Mouse (Mus musculus) T-helper 1 cell (primary cell): Measurements from ENCODE around the gene Ahctf1.
"Not testable (repeated sequence)": the region's sequence is repeated elsewhere in the genome, so short reads cannot be mapped to it uniquely, and the experiment has no call there.

Experiments
- in situ Hi-C: fragments of 300-600 bp; cut with MboI, MseI; formaldehyde crosslinking; loops from one replicate; pipeline ENCODE4 v1.15.1; 2025; ENCODE audit warnings: high pct_unique_total_duplicates

Ahctf1 gene

DNA sequence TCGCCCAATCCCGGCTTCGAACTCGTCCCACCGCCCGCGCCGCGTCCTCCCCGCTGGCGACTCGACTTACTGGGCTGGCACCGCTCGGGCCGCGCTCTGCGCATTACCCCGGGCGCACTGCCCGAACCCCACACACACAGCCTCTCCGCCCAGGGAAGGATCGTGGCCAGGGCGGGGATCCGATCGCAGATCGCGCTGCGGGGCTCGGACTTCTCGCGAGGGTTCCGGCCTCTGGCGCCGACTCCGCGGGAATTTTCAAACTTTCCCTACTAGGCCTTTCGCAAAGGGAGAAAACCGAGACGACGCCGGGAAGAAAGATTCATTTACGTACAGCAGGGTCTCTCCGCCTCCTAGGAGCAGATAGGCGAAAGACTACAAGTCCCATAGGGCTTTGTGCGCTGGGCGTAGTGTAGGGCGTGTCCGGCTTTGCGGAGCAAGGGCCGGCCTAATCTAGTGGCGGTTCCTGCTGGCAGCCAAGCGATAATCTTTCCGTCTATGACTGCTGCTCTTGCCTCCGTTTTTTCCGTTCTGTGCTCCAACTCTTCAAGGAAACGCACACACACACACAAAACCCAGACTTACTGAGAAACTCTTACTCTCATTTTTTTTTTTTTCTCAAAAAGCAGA is at the start of gene Ahctf1:
TSS of gene Ahctf1 (minus strand) at position 168 of the 627 bp plus-strand sequence.
- in situ Hi-C loops, result loop anchor here (10.0 kb wide), 1 partner anchor 1001 kb away; no protein-coding TSS in a partner anchor

DNA sequence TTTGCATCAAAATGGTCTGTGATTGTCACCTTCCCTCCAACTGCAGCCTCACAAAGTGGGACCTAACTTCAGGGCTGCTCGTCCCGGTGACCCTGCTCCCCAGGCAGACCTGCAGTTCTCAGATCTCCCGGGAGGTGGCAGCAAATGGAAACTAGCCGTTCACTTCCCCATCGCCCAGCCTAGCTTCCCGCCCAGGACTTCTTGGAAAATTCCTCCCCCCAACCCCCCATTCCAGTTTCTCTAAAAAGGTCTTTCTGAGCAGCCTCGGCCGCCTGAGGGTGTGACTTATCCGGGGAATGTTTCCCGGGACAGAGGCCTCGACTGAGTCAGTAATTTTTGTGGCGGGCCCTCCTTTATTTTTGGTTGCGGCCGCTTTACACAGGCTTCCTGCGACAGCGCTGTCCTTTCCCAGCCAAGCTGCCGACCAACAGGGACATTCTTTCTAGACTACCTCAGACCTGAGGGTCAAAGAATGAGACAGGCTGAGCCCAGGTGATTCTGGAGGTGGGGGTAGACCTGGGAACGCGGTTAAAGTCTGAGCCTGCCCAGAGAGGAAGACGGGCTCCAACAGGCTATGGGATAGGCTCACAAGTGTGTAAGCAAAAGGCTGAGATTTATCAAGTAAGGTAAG is 44.4 kb upstream of the Ahctf1 start:
- in situ Hi-C loops, result no loop called here

- in situ Hi-C loops, result no loop called here
These were observed 43.7 kb upstream of the Ahctf1 start for GRCm38 (mm10) chr1:179847173-179847572.

- in situ Hi-C loops, result no loop called here
These were observed 42.5 kb upstream of the Ahctf1 start for GRCm38 (mm10) chr1:179845832-179846499.

GRCm38 (mm10) chr1:179844894-179845293 is 41.4 kb upstream of the Ahctf1 start:
- in situ Hi-C loops, result no loop called here

DNA sequence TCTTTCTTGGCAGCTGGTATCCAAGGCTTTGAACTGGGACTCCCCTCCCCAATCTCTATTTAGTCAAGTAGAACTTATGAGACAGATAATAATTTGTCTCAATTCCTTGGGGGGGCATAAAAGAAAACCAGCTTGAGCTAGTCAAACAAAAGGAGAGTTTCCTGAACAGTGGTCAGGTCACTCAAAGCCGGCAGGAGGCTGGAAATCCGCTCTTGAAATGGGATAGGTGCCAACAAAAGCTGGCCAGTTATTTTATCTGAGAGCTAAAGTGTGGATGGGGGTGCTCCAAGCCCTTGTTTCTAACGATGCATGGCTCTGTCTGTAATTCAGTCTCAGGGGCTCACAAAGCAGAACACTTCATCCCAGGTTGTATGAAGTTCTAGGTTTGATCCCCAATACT is 40.5 kb upstream of the Ahctf1 start:
- in situ Hi-C loops, result no loop called here

- in situ Hi-C loops, result no loop called here
These were observed 39.1 kb upstream of the Ahctf1 start for GRCm38 (mm10) chr1:179842568-179842967.

DNA sequence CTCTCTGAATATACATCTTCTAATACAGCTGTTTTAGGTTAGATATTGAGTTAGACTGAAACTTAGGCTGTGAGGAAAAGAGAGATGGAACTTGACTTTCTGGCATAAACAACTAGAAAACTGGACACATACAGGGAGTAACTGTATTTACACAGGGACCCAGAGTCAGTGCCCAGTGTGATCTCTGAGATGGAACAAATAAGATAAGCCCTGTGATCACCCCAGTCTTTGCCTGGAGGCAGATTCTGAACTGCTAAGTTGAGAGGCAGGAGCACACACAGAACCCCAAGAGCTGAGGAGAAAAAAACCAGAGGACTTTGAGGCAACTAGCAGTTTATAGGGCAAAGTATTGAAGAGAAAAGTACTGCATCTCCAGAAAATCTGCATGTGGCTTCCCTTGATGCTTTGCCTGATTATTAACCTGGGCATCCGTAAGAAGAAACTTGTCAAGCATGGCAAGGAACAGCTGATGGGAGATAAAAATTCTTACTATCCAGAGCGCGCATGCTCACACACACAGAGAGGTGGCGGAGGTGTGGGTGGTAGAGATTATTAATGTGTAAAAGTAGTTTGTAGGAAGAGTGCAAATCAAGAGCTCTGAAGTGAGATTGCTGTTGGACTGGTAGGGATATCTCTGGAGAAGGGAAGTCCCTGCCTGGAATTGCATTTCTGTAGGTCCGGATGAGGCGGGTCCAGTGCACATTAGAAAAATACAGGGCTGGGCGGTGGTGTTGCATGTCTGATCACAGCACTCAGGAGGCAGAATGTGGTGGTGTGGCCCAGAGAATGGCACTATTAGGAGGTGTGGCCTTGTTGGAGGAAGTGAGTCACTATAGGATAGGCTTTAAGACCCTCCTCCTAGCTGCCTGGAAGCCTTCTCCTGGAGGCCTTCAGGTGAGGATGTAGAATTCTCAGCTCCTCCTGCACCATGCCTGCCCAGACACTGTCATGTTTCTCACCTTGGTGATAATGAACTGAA is 33.2 kb upstream of the Ahctf1 start:
- in situ Hi-C loops, result no loop called here

DNA sequence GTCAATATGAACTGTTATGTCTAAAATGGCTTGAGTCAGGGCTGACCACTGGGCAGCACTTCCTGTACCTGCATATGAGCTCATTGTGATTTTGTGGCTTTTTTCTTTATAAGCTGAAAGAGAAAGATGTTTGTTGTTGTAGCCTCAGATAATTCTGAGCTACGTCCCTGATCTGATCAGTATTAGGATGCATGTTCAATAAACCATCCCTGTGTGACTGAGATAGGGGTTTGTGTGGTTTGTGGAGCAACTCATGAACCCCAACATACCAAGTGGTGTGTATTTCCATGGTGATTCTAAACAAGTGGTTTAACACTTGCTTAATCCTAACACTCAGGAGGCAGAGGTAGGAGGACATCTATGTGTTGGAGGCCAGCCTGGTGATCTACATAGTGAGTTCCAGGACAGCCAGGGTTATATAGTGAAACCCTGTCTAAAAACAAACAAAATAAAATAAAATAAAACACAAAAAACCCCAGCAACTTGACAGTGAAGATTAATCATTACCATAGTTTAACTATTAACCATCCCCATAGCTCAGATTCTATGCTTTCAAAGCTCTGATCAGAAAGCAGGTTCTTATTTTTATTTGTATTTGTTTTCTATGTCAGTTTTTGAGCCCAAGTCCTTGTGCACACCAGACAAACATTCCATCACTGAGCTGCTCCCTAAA is 32.4 kb upstream of the Ahctf1 start:
- in situ Hi-C loops, result no loop called here

DNA sequence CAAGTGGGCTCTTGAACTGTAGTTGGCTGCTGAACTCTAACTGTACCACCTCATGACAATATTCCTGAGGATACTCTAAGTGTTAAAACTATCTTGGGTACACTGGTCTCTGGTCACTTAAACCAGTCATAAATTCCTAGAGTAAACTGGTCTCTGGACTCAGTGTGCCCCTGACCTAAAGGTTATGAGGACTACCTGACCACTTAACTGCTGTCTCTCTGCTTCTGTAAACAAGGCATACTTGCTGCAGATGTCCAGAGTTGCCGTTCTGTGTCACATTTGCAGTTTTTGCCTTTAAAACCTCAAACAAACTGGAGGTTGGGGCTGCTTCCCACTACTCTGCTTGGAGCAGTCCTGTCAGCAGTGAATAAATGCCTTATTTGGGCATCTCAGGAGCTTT is 30.1 kb upstream of the Ahctf1 start:
- in situ Hi-C loops, result no loop called here

- in situ Hi-C loops, result no loop called here
These were observed 29.3 kb upstream of the Ahctf1 start for GRCm38 (mm10) chr1:179832710-179833240.

- in situ Hi-C loops, result no loop called here
These were observed 25.4 kb upstream of the Ahctf1 start for GRCm38 (mm10) chr1:179828900-179829299.

- in situ Hi-C loops, result no loop called here
These were observed 24.6 kb upstream of the Ahctf1 start for GRCm38 (mm10) chr1:179828051-179828450.

DNA sequence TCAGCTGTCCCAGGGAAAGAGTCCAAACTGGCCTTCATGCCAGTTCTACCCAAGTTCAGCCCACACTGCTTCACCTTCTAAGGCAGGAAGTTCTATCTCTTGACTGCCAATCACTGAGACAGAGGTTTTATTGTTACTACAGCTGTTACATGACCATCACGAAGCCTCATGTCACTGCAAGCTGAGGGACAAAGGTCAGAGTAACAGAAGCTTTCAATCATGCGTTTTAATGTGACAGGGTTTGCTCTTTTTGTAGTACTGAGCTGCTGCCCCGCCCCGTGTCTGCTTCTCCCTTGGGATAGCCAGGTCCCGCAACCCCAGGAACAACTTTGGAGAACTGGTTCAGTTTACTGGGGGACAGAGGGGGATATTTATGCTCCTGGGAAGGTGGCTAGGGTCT is 21.1 kb upstream of the Ahctf1 start:
- in situ Hi-C loops, result no loop called here

DNA sequence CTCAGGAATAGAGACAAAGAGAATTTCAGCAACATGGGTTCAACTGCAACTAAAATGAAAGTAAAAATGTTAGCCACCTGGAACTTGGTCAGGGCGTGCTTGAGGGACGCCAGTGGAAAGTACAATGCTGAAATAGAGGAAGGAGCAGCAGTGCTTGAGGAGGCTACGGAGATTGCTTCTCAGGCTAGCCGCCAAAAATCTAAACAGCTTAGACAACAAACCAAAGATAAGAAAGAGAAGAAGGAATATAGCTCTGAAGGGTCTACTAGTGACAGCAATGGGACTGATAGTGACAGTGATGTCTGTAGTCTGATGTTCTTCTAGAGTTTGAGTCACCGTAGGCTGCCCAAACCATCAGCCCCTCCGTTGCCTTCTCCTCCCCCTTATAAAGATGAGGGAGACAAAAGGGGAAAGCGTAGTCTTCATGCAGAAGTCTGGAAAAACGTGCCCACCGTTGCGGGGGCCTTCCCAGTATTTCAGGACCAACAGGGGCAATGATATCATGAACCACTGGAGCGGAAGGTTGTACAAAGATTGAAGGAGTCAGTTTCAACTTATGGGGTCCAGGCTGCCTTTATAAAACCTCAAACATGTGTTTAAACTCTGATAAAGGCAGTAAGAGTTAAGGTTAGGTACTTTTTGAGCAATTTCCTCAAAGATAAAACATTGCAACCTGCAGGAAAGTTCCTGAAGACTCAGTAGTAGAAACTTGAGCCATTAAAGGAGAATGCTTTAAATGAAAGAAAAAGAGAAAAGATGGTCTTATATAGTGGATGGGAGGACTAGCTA is 15.2 kb upstream of the Ahctf1 start:
- in situ Hi-C loops, result not testable (repeated sequence)

GRCm38 (mm10) chr1:179814616-179815015 is 11.1 kb upstream of the Ahctf1 start:
- in situ Hi-C loops, result no loop called here

GRCm38 (mm10) chr1:179813385-179813784 is 9.9 kb upstream of the Ahctf1 start:
- in situ Hi-C loops, result no loop called here

GRCm38 (mm10) chr1:179808300-179808699 is 4.8 kb upstream of the Ahctf1 start:
- in situ Hi-C loops, result loop anchor here (10.0 kb wide), 1 partner anchor 997 kb away; no protein-coding TSS in a partner anchor

DNA sequence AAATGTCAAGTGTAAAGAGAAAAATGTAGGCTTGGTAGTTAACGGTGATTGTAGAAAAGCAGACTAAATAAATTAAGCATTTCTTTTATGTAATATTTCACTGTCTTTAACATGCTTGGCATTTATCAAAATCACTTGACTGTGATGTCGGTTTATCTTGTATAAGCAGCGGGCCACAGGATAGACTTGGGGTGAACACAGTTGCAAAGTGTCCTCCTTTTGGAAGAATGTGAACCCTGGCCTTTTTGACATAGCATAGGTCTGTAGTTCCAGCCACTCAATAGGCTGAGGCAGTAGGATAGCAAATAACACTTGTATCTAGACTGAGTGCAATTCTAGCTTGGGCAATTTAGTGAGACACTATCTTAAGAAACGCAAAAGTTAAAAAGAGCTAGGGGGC is 4.0 kb upstream of the Ahctf1 start:
- in situ Hi-C loops, result loop anchor here (10.0 kb wide), 1 partner anchor 997 kb away; no protein-coding TSS in a partner anchor

DNA sequence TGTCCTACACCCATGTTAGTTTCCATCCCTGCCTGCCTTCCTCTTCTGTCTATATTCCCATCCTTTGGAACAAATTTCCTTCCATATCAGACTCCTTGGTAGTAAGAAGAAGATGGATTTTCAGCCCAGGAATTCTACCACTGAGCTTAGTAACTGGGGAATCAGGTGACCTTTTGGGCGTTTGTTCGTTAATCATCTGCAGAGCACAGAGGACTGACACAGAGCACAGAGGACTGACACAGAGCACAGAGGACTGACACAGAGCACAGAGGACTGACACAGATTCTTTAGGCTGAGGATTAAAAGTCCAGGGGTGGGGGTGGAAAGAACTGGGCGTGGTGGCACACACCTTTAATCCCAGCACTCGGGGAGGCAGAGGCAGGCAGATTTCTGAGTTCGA is 2.3 kb upstream of the Ahctf1 start:
- in situ Hi-C loops, result loop anchor here (10.0 kb wide), 1 partner anchor 999 kb away; no protein-coding TSS in a partner anchor
